Mouse (Mus musculus): ENCODE results near the gene Zfp982.
"Not testable (repeated sequence)": the region's sequence is repeated elsewhere in the genome, so short reads cannot be mapped to it uniquely, and the experiment has no call there.

- TF ChIP-seq POLR2A (IDR thresholded peaks at IDR 0.05; ENCODE audit: borderline replicate concordance, low read depth, low read length); CTCF (IDR thresholded peaks at IDR 0.05; ENCODE audit: low read depth, low read length): not testable (repeated sequence)
Observed at GRCm38 (mm10) chr4:147558011-147558410, 65.8 kb downstream of the Zfp982 start.
